Mouse (Mus musculus): ENCODE results near the gene Grasp.

DNA sequence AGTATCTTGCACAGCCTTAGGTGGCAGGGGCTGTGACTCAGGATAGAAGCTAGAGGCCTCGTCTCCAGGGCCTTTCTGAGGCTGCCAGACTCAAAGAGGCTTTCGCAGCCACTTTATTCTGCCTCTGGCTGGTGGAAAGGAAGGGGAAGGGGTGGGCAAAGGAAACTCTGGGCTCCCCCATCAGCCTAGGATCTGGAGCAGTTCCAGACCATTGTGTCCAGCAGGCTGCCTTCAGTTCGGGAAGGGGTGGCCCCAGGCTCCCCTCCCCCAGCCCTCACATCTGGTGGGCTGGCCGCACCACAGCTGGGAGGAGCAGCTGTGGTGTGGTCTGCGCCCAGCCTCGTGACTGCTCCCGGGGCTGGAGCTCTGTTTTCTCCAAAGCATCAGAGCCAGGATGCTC lies 4.0 kb downstream of the Grasp start:
- TF ChIP-seq CTCF (IDR thresholded peaks at IDR 0.05) (no peak), POLR2A (IDR thresholded peaks at IDR 0.05; ENCODE audit: insufficient read depth, low read depth, low read length) (peak; percentile 76), EP300 (IDR thresholded peaks at IDR 0.05; ENCODE audit: insufficient read depth, low read depth, low read length) (peak; percentile 94)

Data from heart, adult 2 months (tissue).